Mouse (Mus musculus) urinary bladder, postnatal 14 days (tissue): ENCODE data around the gene Lin52.

Source experiments
- DNase-seq: peaks from one replicate; pipeline ENCODE4 v3.0.0; 2021; ENCODE audit warnings: low spot score

Gene Lin52

GRCm38 (mm10) chr12:84468701-84469100, 17.5 kb downstream of the Lin52 start:
- DNase-seq = no peak

- no peak for DNase-seq
These were observed 27.7 kb downstream of the Lin52 start for GRCm38 (mm10) chr12:84478937-84479336.

DNA sequence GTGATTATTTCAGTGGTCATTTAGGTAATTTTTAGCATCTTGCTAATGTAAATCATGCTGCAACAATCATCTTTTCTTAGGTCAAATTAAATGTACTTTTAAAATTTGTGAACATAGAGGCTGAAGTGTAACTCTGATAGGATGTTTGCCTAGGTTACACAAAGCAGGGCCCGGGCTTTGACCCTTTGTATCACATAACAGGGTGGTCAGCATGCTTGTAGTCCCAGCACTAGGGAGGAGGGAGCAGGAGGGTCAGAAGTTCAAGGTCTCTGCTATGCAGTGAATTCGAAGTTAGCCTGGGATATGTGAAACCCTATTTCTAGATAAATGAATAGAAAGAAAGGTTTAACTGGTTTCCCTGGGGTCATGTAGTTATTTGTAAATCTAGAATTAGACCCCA, 30.0 kb downstream of the Lin52 start:
- no peak for DNase-seq

DNA sequence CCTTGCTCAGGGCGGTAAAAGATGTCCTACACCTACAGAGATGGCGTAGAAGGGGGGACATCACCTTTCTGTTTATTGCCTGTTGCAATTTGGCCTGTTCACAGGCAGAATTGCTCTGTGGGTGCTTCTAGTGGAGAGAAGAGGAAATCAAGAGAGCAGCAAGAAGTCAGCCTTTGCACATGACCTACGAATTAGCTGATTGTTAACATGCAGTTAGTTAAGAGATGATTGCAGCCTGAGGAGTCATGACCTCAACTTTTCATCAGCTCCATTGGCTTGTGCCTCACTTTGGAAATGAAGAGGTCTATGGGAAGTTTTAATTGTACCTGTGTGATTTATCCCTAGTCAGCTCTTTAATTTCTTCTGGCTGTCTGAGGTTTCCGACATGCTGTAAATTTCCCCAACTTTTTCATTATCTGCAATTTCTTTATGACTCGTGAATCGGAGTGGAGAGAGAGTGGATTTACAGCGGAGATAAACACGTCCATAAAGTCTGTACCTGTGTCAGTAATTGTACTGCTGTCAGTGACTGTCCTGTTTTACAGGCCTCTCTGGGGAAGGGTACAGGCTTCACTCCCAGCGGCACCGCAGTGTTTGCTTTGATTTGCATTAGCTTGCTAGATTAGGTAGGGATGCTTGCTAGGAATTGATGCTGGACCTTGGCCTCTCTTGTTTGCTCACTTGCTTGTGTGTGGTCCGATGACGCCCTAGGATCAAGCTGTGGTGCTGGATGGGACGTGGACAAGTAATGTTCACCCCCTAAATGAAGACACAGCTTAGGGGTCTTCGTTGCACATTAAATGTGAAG, 31.8 kb downstream of the Lin52 start:
- DNase-seq = no peak

DNA sequence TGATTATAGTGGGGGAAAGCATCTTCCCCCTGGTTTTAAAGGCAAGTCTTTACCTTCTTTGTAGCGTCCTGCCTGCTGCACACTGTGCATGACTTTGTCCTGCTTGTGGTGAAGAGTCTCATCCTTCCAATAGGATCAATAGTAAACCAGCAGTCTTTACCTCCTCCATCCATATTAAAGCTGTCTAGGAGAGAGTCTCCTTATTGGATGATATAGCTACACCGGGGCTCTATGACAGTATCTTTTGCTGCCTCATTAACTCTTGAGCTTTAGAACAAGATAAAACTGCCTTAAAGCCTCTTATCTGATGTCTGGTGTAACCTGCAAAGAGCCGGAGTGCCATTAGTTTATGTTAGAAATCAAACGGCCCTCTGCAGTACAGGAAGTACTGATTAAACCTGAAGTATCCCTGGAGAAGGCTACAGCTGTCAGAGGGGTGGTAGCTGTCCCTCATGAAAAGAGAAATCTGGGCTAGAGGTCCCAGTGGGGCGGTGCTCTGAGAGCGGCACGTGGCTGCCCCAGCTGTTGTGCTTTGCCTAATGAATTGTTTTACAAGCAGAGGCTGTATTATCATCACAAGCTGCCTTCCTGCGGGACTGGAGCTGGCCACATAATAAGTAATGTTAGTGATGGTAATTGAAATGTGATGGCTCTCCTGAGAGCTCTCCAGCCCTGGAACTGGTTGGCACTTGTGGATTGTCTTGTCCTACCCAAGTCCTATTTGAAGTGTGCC, 36.3 kb downstream of the Lin52 start:
- DNase-seq = no peak

- no peak for DNase-seq
These were observed 45.6 kb downstream of the Lin52 start for GRCm38 (mm10) chr12:84496795-84497194.

- no peak for DNase-seq
These were observed 49.5 kb downstream of the Lin52 start for GRCm38 (mm10) chr12:84500528-84501263.

DNA sequence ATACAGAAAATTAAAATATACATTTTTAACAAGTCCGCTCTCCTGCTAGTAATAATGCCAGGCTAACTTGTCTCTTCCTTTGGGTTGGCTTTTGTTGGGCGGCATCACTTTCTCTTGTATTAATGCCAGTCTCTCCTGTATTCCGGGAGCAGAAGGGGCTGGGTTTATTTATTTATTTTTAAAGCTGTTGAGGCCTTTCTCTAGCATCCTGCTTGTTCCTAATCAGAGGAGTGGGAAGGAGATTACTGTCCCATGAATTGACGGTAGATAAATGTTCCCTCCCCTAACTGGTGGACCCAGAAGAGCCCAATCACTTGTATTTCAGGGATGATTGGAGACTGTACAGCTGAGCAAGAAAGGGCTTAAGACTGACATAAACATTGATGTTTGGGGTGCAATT, 50.1 kb downstream of the Lin52 start:
- no peak for DNase-seq

- no peak for DNase-seq
These were observed 55.6 kb downstream of the Lin52 start for GRCm38 (mm10) chr12:84506856-84507255.

DNA sequence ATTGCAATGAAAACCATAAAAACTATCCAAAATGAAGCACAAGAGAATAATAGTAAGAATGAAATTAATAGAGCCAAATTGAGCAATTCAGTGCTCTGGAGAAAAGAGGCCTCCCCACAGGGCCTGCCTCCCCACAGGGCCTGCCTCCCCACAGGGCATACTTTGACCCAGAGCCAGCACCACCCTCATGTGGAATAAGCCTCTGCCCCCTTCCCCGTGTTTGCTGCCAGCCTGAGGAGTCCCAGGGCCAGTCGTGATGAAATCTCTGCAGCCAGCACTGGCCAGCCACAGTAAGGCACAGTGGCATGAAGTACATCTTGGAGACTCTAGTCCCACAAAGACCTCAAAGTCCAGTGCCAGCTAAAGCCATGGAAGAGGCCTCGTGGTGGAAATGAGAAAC, 60.8 kb downstream of the Lin52 start:
- no peak for DNase-seq

GRCm38 (mm10) chr12:84515486-84515885, 64.3 kb downstream of the Lin52 start:
- no peak for DNase-seq

DNA sequence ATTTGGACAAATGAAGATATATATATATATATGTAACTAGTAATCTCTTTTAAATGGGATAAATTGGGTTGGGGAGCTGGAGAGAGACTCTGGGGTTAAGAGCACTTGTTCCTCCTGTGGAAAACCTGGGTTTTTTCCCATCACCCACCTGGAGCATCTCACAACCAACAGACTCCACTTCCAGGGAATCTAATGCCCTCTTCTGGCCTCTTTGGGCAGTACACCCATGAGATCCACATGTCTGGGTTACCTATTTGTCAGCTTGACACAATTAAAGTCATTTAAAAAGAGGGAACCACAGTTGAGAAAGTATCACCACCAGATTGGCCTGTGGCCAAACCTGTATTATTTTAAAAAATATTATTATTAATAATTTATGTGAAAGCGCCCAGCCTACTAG, 65.4 kb downstream of the Lin52 start:
- DNase-seq = no peak

DNA sequence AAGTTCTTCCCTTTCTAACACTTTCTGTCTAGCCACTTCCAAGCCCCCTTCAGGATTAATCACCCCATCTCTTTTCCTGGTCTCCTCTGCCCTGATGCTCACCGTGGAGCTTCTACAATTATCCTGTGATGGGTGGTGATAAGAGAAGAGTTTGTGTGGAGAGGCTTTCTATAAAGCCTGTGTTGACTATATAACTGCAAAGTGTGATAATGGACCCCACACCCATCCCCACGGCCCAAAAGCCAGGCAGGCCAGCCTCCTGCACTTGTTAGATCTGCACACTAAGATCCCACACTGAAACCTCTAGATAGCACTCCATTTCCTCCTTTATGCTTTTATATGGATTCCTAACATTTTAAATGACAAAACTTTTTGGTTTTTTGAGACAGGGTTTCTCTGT, 66.8 kb downstream of the Lin52 start:
- DNase-seq = no peak

DNA sequence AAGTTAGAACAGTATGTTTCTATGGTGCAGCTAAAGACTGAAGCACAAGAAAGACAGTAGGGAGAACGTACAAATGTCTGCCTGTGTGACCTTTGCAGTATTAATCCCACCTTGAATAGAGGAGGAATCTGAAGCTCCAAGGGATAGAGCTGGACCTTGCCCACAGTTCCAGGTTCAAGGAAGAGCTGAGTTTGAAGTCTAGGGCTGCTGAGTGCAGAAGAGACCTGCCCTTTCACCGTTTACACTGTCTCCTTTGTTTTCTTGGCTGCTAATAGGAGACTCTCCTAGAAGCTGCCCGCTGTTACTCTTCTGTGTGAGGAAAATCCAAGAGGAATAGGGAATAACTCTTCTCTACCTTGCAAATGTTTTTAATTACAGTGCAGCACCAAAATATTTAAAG, 72.5 kb downstream of the Lin52 start:
- DNase-seq = no peak

DNA sequence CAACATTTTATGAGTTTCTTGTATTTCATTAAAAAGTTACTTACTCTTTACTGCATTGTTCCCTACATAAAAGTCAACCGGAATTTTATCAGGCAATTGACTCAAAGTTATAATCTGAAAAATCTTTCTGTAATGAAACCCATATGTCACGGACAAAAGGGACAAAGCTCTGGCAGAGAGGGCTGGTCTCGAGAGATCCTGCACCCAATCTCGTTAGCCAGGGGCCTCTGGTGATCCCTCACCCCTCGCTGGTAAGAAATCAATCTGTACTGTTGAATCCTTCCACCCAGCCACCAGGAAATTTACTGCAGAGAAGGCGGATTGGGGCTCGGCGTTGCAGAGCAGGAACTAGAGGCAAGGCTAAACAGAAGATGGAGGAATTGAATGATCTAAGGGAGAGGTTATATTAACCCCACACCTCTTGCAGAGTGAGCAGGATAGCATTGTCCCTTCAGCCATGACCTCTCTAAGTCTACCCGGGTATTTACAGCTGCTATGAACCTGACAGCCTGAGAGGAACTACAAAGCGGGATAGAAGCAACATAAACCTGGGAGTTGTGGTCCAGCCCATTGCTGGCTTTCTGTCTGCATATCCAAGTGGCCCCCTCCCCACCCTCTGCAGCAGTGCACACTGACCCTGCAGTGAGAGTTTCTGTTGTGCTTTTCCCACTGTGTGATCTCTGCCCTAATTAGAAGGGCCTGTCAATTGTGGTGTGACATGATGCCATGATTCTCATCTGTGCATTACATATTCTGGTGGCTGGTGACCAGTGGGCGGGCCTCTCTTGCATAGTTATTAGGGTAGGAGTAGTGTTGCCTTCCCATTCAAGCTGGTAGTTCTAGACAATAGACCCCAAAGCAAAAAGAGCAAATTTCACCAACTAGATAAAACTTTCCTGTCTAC, 73.2 kb downstream of the Lin52 start:
- DNase-seq = no peak

GRCm38 (mm10) chr12:84525422-84525821, 74.2 kb downstream of the Lin52 start:
- DNase-seq = no peak

DNA sequence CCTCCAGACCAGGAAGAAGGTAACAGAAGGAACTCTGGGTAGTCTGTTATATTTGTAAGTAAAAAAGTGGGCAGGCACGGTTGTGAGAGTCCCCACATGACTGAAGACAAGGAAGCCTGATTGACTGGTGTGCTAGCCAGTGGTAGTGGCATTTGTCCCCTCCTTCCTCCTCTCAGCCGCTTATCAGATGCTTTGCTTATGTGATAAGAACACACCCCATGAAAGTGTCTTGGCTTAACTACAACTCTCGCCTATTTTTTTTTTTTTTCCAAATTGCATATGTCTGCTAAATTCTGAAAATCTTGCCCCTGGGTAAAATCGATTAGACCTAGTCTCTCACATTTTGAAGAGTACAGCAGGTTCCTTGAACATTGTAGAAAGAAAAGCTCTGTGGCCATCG, 79.2 kb downstream of the Lin52 start:
- no peak for DNase-seq

DNA sequence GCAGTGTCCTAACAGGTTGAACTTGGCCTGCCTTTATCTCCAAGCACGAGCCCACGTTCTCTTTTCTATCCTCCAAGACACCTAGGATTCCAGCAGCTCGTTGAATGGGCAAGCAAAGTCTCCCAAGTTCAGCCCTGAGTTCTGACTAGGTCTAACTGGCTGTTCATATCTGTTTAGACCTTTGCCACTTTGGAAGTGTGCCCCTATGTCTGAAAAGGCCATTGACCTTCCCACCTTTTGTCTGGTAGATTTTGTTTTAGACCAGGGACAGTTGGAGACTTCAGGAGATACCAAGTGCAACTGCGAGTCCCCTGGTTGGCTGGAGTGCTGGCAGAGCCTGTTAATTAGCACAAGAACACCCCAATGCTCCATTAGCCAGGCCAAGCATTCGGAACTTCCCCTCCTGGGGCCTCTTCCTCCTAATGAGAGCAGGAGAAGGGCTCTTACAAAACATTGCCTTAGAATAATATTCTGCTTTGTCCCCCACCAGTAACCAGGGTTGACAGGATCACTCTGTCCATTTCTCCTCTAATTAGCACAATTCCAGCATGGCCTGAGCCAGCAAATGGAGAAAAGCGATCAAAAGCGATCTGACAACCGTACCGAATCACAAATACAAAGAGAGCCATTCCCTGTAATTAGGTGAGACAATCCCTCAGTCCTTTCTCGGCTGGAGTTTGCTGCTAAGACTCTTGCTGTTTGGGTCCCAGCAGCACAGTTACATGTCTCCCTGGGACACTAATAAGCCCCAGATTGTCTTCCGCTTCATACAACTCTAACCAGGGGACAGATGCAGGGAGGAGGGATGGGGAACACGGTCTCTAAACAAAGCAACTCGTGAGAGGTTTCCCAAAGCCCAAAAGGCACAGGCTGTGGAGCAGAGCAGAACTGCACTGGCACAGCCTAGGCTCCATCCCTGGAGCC, 80.9 kb downstream of the Lin52 start:
- no peak for DNase-seq

- DNase-seq = no peak
These were observed 81.6 kb downstream of the Lin52 start for GRCm38 (mm10) chr12:84532830-84533199.

DNA sequence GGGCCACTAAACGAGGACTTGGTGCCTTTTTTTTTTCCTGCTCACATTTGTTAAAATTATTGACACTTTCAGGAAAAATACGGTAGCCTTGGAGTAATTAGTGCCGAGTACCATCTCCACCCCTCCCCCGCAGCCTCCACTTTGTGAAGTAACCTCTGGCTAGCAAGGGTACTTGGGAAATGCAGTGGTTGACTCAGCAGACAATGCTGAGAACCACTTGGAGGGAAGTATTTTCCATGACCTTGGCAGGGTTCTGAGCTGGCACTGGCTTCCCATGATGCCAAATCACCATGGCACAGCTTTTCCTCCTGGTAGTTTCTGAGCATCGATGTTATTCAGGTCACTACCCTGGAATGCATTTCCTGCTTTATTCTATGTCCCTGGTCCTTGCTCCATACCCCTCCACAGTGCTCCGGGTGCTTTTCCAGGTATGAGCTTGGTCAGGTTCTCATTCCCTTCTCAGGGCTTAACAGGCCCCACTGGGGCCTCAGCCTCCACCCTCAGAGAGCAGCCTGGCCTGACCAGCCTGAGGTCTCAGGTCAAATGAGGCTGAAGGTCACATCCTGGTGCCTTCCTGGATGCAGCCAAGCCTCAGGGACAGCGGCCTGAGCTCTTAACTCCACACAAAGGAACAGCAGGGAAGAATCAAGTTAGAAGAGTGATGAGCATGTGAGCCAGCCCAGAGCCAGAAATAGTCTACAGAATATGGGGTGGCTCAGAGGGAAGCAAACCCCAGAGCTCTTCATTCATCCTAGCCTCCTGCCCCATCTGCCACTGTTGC, 82.7 kb downstream of the Lin52 start:
- no peak for DNase-seq
